Mouse (Mus musculus) erythroblast, embryonic 14.5 days (primary cell): Measurements from ENCODE around the gene Ptprd.

Experiments
- GATA1 ChIP-seq: IDR thresholded peaks from 2 replicates; pipeline ENCODE4 v1.6.1; 2012; ENCODE audit warnings: low read length, inconsistent platforms, mixed read lengths
- TAL1 ChIP-seq: IDR thresholded peaks from 3 replicates; pipeline ENCODE4 v1.6.1; 2012; ENCODE audit warnings: low read length, inconsistent platforms, mixed read lengths

GRCm38 (mm10) chr4:76004161-76004560 is 2207.6 kb downstream of the Ptprd start:
- no peak for TF ChIP-seq GATA1
- TF ChIP-seq TAL1 = no peak
